Mouse (Mus musculus) heart, adult 2 months (tissue): Measurements from ENCODE around the gene Bnc1. TPM values are rescaled to one million over a fixed set of nuclear protein-coding genes. Genes with fewer than 3 reads are reported as not detected.

Experiments used
- DNase-seq, 2 experiments: peaks; one replicate each; pipeline ENCODE4 v3.0.0; 2021
- H3K27ac ChIP-seq: fragments of 200-600 bp; 2 replicates; pipeline ENCODE4 v1.8.1; 2022
- H3K27me3 ChIP-seq: fragments of 200-500 bp; 2 replicates; pipeline ENCODE4 v1.6.1; 2012; ENCODE audit warnings: mild to moderate bottlenecking, low read length, inconsistent platforms, mixed read lengths; ENCODE audit not compliant: control insufficient read depth, insufficient read depth
- H3K36me3 ChIP-seq: fragments of 200-500 bp; 2 replicates; pipeline ENCODE4 v1.6.1; 2012; ENCODE audit warnings: low read length, inconsistent platforms; ENCODE audit not compliant: control insufficient read depth, insufficient read depth
- H3K4me1 ChIP-seq: fragments of 200-500 bp; 2 replicates; pipeline ENCODE4 v1.6.1; 2011; ENCODE audit warnings: low read length; ENCODE audit not compliant: control insufficient read depth, insufficient read depth
- H3K4me3 ChIP-seq: fragments of 200-600 bp; 2 replicates; pipeline ENCODE4 v1.8.1; 2022
- H3K79me2 ChIP-seq: fragments of 200-500 bp; replicated peaks from 2 replicates; pipeline ENCODE4 v1.6.1; 2012; ENCODE audit warnings: mild to moderate bottlenecking, inconsistent platforms, low read length, moderate library complexity, mixed read lengths; ENCODE audit not compliant: control insufficient read depth, insufficient read depth
- H3K9ac ChIP-seq: fragments of 200-500 bp; 2 replicates; pipeline ENCODE4 v1.6.1; 2012; ENCODE audit warnings: low read depth, mild to moderate bottlenecking, control low read depth, inconsistent platforms, low read length, mixed read lengths
- CTCF ChIP-seq: fragments of 200-600 bp; IDR thresholded peaks from 2 replicates; pipeline ENCODE4 v1.8.1; 2022; ENCODE audit warnings: antibody characterized with exemption, mild to moderate bottlenecking, moderate library complexity
- EP300 ChIP-seq: fragments of 200-500 bp; IDR thresholded peaks from 2 replicates; pipeline ENCODE4 v1.6.1; 2011; ENCODE audit warnings: low read depth, low read length, control low read depth; ENCODE audit not compliant: insufficient read depth
- POLR2A ChIP-seq: fragments of 200-500 bp; IDR thresholded peaks from 2 replicates; pipeline ENCODE4 v1.6.1; 2011; ENCODE audit warnings: mild to moderate bottlenecking, low read depth, low read length, control low read depth; ENCODE audit not compliant: insufficient read depth
- WGBS: fragments of 180-500 bp; shearing (Covaris S2); methylation state at CpG from one replicate; pipeline ENCODE4 v1.1.7; 2018; 5-methylcytosine and 5-hydroxymethylcytosine counted together
- intact Hi-C: fragments of 180-260 bp; cut with DNase I; formaldehyde crosslinking; loops from one replicate; pipeline ENCODE4 v1.15.1; 2025
- polyA plus RNA-seq: library from polyadenylated mRNA; depleted of rRNA; stranded (reverse); fragments of >200 nt; gene quantifications from 2 replicates; pipeline ENCODE4 v1.2.3, GENCODE M21; 2012
- total RNA-seq, 2 experiments: library from RNA; stranded (reverse); gene quantifications; 2 replicates each; pipeline ENCODE4 v1.2.3; 2021

The Bnc1 gene
- total and polyA plus RNA-seq, 3 experiments = 0.57 to 1.4 (median 0.82) TPM

DNA sequence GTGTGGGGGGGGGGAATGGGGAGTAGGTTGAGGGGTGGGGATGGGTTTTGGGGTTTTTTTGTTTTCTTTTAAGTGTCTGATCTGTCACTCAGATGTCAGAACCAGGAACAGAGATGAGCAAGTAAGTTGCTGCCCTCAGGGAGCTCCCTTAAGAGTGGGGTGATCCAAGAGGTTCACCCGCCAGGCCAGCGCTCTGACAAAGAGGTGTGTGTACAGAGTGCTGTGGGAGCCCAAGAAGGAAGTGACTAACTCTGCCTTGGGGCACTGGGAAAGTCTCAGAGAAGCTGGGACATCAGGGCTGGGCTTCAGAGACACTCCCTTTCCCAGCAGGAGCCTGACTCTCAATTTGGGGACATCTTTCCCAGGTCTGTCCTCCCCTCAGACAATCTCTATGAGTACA lies 25.9 kb upstream of the Bnc1 start:
- TF ChIP-seq POLR2A = no peak
- no peak for TF ChIP-seq EP300
- no peak for TF ChIP-seq CTCF
- no peaks in the 10 kb centered on the region for H3K79me2 ChIP-seq
- 91% methylated on average over 2 of the region's 2 CpGs for WGBS
- no peak overlapping the region for H3K4me3 ChIP-seq
- no peak overlapping the region for H3K27ac ChIP-seq
- H3K27me3 ChIP-seq = no peaks in the 10 kb centered on the region
- intact Hi-C loops = no loop called here
- H3K4me1 ChIP-seq = no peaks in the 10 kb centered on the region
- DNase-seq = no peak
- no peaks in the 10 kb centered on the region for H3K36me3 ChIP-seq
- H3K9ac ChIP-seq = no peak overlapping the region

DNA sequence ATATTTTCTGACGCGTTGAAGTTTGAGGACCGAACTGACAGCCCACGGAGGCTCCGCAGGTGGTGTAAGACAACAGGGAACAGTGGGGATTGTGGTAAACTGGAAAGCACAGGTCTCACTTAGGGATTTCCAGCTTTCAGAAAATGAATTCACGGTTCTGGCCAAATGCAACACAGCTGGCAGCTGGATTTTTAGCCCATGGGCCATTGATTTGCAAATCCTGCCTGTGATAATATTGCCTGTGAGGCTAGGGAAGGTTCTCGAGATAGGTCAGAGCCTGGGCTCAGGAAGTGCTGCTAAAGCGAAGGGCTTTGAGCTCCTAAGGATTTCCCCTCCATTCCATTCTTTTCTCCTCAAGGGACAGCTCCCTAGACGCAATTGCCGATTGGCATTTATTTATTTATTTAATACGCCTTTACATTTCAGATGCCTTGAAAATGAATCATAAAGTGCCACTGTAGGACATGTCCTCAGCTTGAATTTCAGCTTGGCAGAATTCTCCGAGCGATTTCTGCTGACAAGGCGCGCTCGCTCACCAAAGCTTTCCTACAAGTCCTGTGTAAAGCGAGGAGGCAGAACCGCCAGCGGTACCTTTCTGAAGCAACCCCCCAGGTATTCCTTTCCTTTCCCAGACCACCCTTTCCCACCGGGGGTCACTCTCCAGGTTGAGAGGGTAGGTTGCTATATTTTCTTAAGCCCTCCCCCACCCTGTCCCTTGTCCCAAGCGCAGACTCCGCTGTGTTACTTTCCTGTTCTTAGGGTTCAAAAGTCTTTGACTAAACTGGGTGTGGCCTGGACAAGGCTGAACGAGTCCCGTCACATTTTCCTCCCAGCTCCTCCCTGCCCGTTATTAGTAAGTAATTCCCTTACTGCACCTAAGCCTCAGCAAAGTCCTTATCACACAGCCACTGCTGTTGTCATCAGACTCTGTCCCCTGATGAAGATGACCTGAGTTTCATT lies 24.9 kb upstream of the Bnc1 start:
- H3K9ac ChIP-seq = no peak overlapping the region
- no peaks in the 10 kb centered on the region for H3K79me2 ChIP-seq
- H3K4me3 ChIP-seq = no peak overlapping the region; the same call in 1 of the 2 replicates
- H3K4me1 ChIP-seq = no peaks in the 10 kb centered on the region
- no peak for DNase-seq
- intact Hi-C loops = no loop called here
- 0 out of 2 replicates have a peak, but pooled peaks cover 2% of the 10 kb centered on the region for H3K27me3 ChIP-seq
- 6% methylated on average over 25 of the region's 25 CpGs for WGBS
- H3K27ac ChIP-seq = no peak overlapping the region
- TF ChIP-seq POLR2A (no peak), CTCF (no peak), EP300 (no peak)
- H3K36me3 ChIP-seq = no peaks in the 10 kb centered on the region

- Histone ChIP-seq H3K36me3 (no peaks in the 10 kb centered on the region), H3K79me2 (no peaks in the 10 kb centered on the region), H3K27ac (no peak overlapping the region), H3K4me1 (no peaks in the 10 kb centered on the region), H3K9ac (no peak overlapping the region), H3K27me3 (peaks cover 3% of the 10 kb centered on the region; the same call in 1 of the 2 replicates), H3K4me3 (no peak overlapping the region)
- intact Hi-C loops = no loop called here
- DNase-seq = no peak
- TF ChIP-seq CTCF (no peak), POLR2A (no peak), EP300 (no peak)
- 25% methylated on average over 13 of the region's 13 CpGs for WGBS
These were observed 20.4 kb upstream of the Bnc1 start for GRCm38 (mm10) chr7:82012472-82012871.

- no peak for DNase-seq
- intact Hi-C loops = no loop called here
- H3K27ac ChIP-seq = no peak overlapping the region
- H3K36me3 ChIP-seq = no peaks in the 10 kb centered on the region
- no peak overlapping the region for H3K4me3 ChIP-seq
- H3K4me1 ChIP-seq = no peaks in the 10 kb centered on the region
- H3K79me2 ChIP-seq = no peaks in the 10 kb centered on the region
- TF ChIP-seq EP300 = no peak
- no peak for TF ChIP-seq CTCF
- no peak for TF ChIP-seq POLR2A
- no peak overlapping the region for H3K9ac ChIP-seq
- WGBS = 61% methylated on average over 19 of the region's 19 CpGs
- H3K27me3 ChIP-seq = peaks cover 3% of the 10 kb centered on the region; the same call in 1 of the 2 replicates
These were observed 19.7 kb upstream of the Bnc1 start for GRCm38 (mm10) chr7:82011534-82012401.

DNA sequence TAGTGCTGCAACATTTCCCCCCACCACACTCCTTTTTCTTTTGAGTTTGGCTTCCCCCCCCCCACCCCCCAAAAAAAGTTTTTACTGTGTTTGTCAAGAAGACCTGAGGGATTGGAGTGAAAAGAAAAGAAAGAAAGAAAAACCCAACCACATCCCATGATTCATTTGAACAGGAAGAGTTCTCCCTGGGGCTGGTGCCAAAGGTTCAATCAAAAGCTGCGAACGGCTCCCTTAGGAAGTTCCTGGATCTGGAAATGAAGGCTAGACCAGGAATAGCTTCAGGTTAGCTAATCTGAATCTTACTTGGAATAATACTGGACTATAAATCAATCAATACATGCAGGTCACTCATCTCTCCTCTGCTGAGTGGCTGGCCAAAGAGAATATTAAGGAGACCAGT lies 15.1 kb upstream of the Bnc1 start:
- Histone ChIP-seq H3K36me3 (no peaks in the 10 kb centered on the region), H3K9ac (no peak overlapping the region), H3K79me2 (no peaks in the 10 kb centered on the region), H3K4me3 (no peak overlapping the region), H3K4me1 (no peaks in the 10 kb centered on the region), H3K27me3 (peaks cover 1% of the 10 kb centered on the region; the same call in 1 of the 2 replicates), H3K27ac (no peak overlapping the region)
- DNase-seq = no peak
- TF ChIP-seq POLR2A (no peak), EP300 (no peak), CTCF (no peak)
- 19% methylated on average over 2 of the region's 2 CpGs for WGBS
- intact Hi-C loops = no loop called here

DNA sequence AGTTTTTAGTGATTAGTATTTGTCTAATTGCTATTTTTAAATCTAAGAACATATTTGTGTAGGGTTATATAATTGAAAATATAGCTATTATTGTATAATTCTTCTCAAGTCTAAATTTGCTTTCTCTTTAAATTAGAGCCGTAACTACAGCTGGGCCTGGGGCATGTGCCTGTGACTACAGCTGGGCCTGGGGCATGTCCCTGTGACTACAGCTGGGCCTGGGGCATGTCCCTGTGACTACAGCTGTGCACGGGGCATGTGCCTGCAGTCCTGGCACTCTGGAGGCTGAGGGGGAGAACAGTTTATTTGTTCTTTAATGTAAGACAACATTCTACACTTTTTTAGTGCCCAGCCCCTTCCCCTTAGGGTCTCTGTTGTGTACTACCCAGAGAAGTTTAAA lies 12.1 kb upstream of the Bnc1 start:
- H3K36me3 ChIP-seq = no peaks in the 10 kb centered on the region
- no peaks in the 10 kb centered on the region for H3K4me1 ChIP-seq
- no peak for TF ChIP-seq CTCF
- no peak for TF ChIP-seq EP300
- no peak for TF ChIP-seq POLR2A
- WGBS = 79% methylated on average over 2 of the region's 2 CpGs
- H3K9ac ChIP-seq = no peak overlapping the region
- H3K4me3 ChIP-seq = no peak overlapping the region
- H3K27me3 ChIP-seq = peaks cover 2% of the 10 kb centered on the region; the same call in 1 of the 2 replicates
- no peaks in the 10 kb centered on the region for H3K79me2 ChIP-seq
- H3K27ac ChIP-seq = no peak overlapping the region
- intact Hi-C loops = no loop called here
- no peak for DNase-seq
